Mouse (Mus musculus): ENCODE data around the gene Glipr2. TPM values are rescaled to one million over a fixed set of nuclear protein-coding genes. Genes with fewer than 3 reads are reported as not detected.

Glipr2 gene
- total RNA-seq (2021) (1 to 10 TPM; 3.9 to 4.4 TPM), polyA plus RNA-seq (2012; rRNA removed) (2.3 and 3.2 TPM in 2 replicates)
- long read RNA-seq, transcript Glipr2-201 (5 exons, 2,320 nt) = major isoform, 5 of 6 reads
- long read RNA-seq, partial matches to known transcripts = 0 of 6 reads
- long read RNA-seq, other reads (novel, unspliced or antisense) = 1 of 6 reads

DNA sequence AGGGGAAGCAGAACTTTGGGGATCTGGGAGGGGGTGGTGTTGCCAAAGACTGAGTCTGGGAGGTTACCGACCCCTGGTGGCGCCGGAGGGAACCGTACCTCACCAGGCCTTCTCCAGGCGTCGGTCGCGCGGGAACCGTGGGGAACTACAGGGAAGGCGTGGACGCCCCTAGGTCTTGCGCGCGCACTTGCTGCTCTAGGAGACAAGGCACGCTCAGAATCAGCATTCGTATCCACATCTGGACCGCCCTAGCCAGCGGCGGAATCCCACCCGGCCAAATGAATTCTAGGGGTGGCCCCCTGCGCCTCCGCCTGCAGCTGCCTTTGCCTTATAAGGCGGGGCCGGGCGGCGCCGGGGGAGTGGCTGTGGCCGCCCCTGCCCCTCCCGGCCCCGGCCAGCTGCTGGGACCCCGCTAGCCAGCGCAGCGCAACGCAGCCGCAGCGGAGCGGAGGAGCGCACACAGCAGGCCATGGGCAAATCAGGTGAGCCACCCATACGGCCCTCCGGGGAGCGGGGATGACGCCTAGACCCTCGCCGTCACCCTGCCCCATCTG, at the start of gene Glipr2:
TSS of gene Glipr2 (plus strand) at position 110 of the 554 bp plus-strand sequence.
- DNase-seq = peak; percentile 77

DNA sequence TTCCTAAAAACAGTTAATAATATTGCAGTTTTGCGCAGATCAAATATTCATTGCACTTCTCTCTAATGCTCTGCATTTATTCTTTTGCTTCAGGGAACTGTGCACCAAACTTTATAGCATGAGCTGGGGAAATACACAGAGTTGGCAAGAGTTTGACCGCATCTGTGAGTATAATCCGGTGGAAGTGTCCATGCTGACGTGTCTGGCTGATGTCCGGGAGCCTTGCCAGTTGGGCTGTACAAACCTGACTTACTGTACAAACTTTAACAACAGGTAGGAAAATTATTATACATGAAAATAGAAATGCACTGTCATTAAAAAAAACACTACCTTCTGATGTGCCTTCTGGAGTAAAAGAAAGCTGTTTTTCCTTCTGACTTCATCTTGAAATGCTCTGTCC, 39.0 kb upstream of the Glipr2 start:
- DNase-seq = no peak

DNA sequence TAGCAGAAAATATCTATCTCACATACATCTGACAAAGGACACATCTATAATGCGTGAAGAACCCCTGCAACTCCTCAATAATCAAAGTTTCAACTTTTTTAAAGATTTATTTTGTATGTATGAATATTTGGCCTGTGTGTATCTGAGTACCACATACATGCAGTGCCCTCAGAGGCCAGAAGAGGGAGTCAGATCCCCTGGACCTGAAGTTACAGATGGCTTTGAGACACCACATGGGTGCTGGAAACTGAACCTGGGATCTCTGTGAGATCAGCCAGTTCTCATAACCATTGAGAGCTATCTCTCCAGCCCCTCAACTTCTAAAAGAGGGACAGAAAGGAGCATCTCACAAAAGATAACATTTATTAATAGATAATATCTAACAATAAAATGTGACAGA, 36.6 kb upstream of the Glipr2 start:
- no peak for DNase-seq

DNA sequence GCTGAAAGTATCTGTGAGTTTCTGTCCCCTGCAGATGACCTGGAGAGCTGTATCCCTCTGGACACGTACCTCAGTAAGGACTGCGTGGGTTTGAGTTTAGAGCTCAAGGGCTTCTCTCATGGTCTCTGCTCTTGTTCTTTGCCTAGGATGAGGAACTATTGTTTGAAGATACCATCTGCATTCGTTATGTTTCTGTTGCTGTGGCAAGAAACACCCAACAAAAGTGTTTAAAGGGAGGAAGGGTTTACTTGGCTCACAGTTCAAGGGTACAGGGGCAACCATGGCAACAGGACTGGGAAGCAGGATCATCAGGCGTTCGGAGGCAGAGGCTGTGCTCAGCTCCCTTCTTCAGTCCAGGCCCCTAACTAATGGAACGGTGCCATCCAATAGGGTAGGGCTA, 32.1 kb upstream of the Glipr2 start:
- DNase-seq = no peak

DNA sequence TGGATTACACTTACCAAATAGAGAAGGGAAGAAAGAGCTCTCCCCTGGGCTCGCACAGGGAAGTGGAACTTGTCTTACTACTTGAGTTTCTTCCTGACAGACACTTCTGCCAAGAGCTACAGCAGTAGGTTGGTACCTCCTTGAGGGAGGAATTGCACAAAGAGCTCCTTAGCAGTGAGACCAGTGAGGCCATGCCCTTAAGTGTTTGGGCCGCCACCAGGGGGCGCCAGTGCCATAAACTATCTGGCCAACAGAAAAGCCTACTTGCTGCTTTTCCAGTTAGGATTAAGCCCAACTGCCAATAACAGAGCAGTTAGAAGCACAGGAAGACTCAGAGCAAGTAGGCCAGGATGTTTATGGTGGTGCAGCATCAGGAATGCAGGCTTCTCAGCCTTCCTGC, 31.4 kb upstream of the Glipr2 start:
- peak; percentile 85 for DNase-seq

DNA sequence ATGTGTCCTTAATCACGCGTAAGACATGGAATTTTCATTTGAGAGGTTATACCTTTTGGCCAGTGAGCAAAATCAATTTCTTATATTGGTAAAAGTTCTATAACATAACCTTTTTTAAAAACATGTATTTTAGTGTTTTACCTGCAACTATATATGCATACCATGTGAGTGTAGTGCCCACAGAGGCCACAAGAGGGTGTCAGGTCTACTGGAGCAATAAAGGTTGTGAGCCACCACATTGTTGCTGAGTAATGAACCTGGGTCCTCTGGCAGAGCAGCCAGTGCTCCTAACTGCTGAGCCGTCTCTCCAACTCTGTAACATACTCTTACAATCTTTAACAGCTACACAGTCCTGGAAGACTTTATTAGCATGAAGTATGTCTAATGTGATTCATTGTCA, 29.4 kb upstream of the Glipr2 start:
- peak; percentile 9 for DNase-seq

DNA sequence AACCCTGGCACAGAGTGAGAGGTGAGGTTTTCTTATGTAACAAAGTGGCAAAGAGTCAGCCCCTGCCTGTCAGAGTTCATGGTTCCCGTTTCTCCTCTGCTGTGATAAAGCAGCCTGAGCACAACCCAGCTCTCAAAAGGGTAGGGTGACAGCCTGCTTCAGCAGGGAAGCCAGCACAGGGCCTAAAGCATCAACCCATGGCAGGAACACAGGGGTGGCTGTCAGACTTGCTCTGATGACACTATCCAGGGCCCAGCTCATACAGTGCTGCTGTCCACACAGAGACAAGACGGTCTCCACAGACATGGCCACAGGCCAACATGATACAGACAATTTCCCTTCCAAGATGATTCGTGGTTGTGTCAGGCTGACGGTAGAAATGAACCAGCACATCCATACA, 25.3 kb upstream of the Glipr2 start:
- peak; percentile 15 for DNase-seq

DNA sequence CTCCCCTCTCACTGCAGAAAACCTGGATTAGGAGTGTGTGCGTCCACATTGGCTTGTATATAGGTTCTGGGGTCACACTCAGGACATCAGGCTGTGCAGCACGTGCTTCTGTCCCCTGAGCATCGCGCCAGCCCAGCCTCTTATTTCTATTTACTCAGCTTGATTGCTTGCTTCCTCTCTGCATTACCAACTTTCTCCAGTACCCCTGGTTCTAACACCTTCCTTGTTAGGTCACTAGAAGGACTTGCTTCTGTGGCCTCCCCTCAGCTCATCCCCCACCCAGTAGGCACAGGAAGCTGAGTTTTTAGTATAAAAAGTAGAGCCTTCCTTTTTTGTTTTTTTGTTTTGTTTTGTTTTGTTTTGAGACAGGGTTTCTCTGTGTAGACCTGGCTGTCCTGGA, 21.0 kb upstream of the Glipr2 start:
- DNase-seq = no peak

DNA sequence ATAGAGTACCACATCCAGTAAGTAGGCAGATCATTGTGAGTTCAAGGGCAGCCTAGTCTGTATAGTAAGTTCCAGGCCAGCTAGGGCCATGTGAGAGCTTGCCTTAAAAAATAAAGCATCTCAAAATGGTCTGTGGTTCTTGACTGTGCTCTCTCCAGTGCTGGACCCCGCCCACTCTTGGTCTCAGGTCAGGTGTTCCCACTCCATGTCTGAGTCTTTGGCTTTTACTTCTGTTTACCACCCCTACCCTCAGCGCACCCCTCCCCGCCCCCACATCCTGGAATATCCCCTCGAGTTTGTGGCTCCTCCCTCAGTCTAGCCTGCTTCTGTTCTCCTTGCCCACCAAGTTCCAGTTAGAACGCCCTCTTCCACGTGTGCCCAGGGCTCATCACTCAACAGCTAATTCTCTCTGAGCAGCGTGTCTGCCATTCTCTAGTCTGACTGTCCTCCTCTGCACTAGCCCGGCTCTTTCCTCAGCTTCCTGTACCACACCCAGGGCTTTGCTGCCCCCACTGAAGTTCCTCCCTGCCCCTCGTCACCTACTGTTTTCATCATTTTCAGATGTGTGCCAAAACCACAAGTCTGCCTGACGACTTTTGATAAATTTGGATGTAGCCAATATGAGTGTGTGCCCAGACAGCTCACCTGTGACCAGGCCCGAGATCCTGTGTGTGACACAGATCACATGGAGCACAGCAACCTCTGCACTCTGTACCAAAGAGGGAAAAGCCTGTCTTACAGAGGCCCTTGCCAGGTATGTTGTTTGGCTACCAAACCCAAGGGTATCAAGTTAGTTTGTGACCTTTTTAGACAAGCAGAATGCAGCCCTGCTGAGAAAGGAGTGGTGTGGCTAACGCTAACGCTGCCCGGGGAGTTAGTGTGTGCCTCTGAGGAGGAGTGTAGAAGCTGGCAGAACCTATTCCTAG, 20.2 kb upstream of the Glipr2 start:
- DNase-seq = no peak

DNA sequence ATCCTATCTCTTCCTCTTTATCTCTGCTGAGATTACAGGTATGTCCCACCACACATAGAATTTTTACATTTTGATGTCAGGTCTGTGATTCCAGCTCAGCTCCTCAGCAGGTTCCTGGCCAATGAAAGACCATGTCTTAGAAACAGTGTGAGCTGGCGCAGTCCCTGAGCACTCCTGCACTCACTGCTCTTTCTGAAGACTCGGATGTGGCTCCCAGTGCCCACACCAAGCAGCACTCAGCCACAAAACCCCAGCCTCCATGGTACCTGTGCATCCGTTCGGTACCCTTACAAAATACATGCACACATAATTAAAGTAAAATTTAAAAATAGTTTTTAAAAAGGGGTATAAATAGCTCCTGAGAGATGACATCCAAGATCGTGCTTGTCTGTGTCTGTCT, 15.9 kb upstream of the Glipr2 start:
- DNase-seq = no peak

DNA sequence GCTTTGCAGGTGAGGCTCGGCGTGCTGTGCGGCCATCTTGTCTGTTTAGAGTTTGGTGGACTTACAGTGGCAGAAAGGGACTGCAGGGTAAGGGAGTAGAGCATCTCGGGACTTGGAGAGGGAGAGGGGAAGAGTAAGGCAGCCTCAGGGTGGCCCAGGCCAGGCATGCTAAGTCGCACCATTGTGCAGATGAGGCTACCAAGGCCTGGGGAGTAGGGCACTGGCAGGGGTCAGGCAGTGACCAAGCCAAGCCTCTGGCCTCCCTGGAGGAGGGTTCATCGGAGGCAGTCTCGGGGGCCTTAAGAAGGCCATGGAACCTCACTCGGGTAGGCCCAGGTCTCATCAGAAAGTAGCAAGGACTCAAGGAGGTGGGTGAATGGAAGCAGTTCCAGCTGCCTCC, 14.8 kb upstream of the Glipr2 start:
- DNase-seq = no peak

DNA sequence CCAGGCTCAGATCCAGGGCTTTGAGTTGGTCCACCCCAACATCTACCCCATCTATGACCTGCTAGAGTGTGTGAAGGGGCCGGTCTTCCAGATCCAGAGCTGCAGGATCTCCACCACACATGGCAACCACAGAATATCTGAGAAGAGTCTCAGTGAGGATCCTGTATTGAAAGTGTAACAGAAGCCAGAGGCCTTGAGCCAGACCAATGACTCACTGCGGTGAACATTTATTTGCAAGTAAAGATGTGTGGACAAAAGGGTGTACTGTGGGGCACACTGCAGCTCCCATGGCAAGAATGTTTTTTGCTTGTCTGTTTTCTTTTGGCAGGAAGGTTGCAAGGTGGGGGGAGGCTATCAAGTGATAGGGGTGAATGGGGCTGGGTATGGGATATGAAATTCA, 9.6 kb upstream of the Glipr2 start:
- DNase-seq = peak; percentile 73

DNA sequence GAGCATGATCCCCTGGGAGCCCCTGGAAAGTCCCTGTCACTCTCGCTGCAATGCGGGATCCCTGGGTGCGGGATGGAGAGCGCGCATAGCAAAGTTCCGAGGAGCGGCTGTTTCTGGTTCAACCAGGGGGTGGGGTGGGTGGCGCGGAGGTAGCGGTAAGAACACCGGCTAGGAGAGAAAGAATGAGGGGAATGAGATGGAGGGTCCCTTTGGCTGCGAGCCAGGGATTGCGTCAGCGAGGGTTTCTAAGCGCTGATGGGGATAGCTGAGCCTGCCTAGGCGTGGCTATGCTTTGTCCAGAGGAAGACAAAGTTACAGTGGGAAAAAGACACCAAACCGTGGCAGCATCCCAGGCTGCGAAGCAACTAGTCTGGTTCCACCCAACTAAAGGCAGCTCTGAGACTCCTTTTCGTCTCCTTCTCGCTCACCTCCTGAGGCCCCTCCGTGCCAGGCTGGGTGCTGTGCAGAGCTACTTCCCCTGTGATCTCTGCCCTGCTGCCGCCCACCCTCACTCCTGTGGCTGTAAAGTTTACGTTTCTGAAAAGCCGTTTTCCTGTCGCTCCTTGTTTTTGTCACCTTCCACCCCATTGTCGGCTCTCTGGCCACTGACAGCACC, 753 bp downstream of the Glipr2 start:
- no peak for DNase-seq

DNA sequence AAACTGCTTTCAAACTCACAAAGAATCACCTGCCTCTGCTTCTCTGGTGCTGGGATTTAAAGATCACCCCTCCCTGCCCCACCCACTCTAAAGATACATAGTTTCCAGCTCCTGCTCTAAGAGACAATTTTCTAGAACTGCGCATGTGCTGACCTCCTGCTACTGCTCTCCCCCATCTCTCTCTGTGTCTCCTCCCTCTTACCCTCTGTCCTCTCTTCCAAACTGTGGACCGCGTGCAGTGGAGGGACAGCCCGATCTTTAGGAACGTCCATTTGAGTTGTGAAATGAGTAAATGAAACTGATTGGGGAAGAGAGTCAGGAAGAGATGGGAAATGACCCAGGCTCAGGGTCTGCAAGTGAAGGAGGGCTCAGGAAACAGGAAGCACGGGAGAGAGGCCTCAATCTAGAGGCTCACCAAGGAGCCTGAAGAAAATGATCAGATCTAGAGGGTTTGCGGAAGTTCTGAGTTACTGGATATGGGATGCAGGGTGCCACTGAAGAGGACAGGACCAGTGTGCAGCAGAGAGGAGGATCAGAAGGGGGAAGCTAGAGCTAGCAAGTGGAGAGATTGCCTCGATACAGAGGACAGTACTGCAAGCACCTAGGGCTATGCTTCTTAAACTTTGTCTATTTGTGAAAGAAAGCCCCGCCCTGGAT, 2.5 kb downstream of the Glipr2 start:
- DNase-seq = no peak

DNA sequence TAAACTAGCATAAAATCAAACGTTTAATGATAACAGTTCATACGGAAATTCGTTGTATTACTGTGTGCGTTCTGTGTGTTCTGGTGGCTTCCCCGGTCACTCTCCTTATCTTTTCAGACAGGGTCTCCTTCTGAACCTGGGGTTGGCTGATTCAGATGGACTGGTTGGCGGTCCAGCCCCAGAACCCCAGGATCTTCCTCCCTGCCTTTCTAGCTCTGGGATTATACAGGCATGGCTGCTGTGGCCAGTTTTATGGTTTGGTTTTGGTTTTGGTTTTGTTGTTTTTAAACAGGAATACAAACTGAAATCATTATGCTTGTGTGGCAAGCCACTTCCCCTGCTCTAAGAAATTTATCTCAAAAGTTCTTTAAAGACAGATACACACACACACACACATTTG, 3.0 kb downstream of the Glipr2 start:
- no peak for DNase-seq

DNA sequence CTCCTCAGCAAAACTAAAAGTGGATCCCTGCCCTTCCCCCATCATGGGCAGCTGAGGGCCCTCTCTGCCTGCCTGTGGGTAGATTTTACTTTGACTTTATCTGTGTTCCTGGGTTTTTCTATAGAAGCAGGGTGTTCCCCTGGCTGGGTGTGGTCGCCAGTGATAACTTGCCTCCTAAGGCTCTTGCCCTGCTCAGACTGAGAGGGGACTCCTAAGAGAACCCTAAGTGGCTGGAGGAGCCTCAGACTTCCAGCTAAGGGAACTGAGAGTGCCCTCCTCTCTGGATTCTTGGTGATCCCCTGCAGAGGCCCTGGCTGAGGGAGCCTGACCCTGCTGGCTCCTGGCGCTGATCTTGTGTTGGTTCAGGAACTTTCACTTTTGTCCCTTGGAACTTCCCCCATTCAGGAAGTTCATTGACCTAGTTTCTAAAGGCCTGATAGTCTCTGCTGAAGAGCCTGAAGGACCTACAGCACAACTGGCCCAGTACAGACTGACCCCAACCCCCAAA, 7.2 kb downstream of the Glipr2 start:
- DNase-seq = peak; percentile 51

DNA sequence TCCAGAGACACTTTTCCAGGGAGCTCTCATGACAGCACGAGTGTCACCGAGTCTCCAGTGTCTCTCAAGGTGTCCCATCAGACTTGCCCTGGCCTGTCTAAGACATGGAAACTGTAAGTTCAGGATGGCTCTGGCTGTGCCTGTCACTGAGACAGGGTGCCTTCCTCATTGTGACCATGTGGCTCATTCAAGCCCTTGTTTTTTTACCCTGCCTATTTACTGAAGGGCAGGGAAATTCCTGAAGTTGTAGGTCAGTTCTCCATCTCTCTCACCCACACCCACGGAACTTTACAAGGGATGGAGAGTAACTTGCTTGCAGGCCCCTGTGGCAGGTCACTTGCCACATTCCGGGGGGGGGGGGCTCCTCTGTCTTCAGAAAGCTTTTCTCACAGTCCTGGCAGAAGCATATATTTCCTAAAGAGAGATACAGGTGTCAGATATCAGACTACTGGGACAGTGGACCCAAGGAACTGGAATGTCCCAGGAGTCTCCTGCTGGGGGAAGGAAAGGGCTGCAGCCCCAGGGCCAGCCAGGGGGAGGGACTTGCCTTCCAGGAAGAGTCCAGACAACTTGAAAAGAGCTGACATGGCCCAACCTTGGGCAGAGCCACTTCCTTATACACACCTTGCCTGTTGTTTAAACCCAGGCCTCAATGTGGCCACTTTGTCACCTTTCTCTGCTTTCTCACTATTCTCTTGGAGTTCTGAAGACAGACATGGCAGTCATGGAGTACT, 7.9 kb downstream of the Glipr2 start:
- DNase-seq = no peak

DNA sequence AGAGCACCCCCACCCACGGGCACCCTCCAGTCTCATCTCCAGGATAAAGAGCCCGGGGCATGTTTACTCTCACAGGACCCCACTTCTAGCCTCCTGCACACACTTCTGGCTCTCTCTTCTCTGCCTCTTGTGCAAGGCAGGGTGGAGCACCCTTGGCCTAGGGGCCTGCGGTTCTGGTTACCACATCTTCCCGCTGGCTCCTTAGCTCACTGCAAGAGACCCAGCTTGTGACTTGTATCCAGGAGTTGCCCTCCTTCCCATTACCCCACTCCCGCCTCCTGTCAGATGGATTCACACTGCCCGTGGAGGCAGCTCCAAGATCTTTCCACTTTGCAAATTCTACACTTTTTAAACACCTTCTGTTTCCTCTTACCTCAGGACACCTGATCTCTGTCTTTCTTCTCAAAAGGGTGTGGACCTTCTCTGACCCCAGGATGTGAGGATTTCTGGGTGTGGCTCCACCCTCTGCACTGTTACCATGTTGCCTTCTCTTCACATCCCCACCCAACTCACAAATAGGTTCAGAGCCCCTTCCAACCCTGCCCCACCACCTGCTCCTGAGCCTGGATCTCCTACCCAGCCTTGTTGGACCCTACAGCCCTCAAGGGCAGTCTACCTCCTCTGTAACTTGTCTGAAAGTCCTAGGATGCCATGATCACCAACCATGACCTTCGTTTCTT, 8.8 kb downstream of the Glipr2 start:
- no peak for DNase-seq

DNA sequence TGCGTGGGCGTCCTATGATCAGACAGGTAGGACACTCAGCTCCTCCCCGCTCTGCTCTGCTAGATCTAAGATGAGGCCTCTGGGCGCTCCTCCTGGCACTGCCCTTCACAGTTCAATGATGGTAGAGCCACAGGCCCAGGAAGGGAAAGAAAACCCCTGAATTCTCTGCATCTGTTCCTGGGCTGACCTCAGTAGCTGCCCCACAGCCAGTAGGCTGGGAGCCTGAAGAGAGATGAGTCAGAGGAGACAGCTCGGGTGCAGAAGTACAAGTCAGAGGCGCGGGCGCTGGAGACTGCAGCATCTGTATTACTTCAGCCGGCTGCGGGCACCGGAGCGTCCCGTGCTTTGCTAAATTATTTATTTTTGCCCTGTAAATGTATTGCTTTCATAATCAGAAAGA, 11.4 kb downstream of the Glipr2 start:
- DNase-seq = peak; percentile 88

DNA sequence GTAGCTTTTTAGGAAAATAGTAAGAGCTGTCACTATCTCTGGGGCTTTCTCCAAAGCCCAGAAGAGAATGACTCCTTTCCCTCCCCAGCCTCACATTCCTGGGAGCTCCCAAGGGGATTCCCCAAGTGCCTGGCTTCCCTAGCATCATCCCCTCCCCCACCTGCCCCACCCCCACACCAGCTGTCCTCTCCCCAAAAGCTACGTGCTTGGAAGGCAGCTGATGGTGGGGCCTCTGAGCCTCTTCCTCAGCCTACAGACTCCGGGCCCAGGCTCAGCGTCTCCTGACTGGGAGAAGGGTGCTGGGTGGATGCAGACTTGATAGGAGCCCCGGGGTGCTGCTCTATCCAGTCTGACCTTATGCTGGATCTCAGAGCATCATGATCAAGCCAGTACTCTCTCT, 12.2 kb downstream of the Glipr2 start:
- DNase-seq = no peak

All from adrenal gland, adult 2 months (tissue).